Mouse (Mus musculus) megakaryocyte, embryonic 14.5 days (primary cell): ENCODE results near the gene Kcnt1.

Source experiments
- FLI1 ChIP-seq: IDR thresholded peaks from 2 replicates; pipeline ENCODE4 v1.6.1; 2012; ENCODE audit warnings: low read length, inconsistent platforms, mixed read lengths
- GATA1 ChIP-seq: IDR thresholded peaks from 3 replicates; pipeline ENCODE4 v1.6.1; 2012; ENCODE audit warnings: mixed read lengths, low read length, inconsistent platforms, borderline replicate concordance

DNA sequence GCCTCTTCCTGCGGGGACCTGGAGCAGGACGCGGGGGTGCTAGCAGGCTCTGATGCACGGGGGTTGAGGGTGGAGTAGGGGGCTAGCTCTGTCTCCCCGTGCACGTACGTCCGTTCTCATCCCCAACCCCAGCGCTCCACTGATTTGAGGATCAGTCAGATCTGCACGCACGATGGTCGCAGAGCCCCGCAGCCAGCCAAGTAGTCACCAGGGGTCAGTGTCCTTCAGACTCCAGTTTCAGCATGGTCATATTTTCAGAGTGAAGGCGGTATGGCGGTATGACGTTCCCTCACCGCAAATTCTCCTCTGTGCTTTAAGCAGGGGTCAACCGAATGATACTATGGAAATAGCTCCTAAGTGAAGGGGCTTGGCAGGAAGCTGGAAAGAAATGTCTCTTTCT is 696 bp downstream of the Kcnt1 start:
- TF ChIP-seq GATA1 (no peak), FLI1 (no peak)
